Mouse (Mus musculus): ENCODE measurements around the gene Tas2r143. TPM values are rescaled to one million over a fixed set of nuclear protein-coding genes. Genes with fewer than 3 reads are reported as not detected.

Tas2r143 gene
- polyA plus RNA-seq, 1 experiment from 2014 or later: not detected

DNA sequence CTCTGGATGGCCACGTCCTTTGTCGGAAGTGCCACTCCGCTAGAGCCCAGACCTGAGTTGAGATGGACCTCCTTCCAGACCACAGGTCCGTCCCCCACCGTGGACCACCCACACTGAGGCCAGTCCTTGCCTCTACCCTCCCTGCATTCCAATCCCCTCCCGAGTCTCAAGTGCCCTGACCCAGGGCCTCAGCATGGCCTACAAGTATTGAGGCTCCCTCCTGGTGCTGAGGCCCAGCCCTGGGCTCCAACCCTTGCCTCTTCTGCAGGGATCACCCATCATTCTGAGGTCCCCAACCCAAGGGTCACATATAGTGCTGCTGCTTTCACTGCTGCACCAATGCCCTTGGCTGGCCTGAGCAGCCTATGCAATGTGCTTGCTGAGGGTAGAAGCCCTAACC lies 42.1 kb upstream of the Tas2r143 start:
- ATAC-seq (no peak), DNase-seq (ENCODE audit: low read depth, low spot score) (no peak)
- ChIA-PET CTCF (interaction anchor here (0.9 kb wide), 1 partner anchor 14 kb away, joined by 3 read pairs; no protein-coding TSS in a partner anchor), POLR2A (no interaction called here)
- no peak for TF ChIP-seq CTCF (IDR thresholded peaks at IDR 0.05)
- in situ Hi-C loops (cut with MboI; ENCODE audit: low pct_unique_long_range_greater_than_20kb): no loop called here
- no peaks in the 10 kb centered on the region for H3K27me3 ChIP-seq

DNA sequence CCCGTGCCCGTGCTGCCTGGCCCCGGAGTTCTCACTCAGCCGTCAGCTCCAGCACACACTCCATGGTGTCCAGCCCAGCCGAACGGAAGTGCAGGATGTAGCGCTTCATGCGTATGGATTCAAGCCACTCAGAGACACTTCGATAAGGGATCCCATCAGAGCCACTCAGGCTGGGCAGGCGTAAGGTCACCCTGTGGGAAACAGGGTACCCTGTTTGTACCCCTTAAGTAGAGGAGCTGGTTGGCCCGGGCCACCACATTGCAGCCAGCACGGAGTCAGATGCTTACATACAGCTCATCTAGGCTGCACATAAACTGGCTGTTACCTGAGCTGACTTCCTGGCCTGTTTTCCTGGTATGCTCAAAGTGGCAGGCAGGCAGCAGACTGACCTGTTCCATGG lies 41.1 kb upstream of the Tas2r143 start:
- TF ChIP-seq CTCF (IDR thresholded peaks at IDR 0.05): no peak
- in situ Hi-C loops (cut with MboI; ENCODE audit: low pct_unique_long_range_greater_than_20kb): no loop called here
- DNase-seq (ENCODE audit: low read depth, low spot score) (no peak), ATAC-seq (no peak)
- no peaks in the 10 kb centered on the region for H3K27me3 ChIP-seq
- POLR2A ChIA-PET: no interaction called here
- CTCF ChIA-PET: interaction anchor here (1.7 kb wide), 1 partner anchor 15 kb away, joined by 3 read pairs; no protein-coding TSS in a partner anchor

DNA sequence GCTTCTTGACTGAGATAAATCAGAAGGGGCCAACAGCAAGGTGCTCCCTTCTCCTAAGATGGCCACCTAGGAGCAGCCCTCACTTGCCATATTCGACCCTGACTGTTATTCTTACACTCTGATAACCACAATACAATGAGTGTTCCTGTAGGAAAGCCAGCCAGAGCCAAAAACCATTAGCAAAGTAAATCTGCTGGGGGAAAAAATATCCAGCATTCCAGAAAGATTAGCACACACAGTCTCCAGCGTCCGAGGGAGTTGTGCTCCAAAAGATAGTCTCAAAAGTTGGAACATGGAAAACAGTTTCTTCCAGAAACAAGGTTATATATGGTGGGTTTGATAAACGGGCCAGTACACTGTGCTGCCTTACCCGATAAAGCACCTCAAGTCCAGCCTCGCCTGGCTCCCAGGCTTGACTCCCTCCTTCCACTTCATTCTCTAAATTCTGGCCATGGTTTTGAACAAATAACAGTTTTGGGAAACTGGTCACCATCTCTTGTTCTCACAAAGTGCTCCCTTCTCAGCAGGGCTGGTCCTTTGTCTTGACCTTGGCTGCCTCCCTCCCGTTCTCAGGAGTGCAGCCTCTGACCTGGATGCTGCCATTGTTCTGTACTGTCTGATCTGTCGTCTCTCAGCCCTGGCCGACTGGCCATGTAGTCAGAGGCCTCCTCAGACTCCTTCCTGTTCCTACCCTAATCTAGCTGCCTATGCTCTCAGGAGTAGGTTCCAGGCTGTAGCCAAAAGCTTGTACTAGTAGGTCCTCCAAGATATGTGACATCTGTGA lies 40.5 kb upstream of the Tas2r143 start:
- POLR2A ChIA-PET: interaction anchor here (1.7 kb wide), 1 partner anchor 7 kb away, joined by 5 read pairs; no protein-coding TSS in a partner anchor

DNA sequence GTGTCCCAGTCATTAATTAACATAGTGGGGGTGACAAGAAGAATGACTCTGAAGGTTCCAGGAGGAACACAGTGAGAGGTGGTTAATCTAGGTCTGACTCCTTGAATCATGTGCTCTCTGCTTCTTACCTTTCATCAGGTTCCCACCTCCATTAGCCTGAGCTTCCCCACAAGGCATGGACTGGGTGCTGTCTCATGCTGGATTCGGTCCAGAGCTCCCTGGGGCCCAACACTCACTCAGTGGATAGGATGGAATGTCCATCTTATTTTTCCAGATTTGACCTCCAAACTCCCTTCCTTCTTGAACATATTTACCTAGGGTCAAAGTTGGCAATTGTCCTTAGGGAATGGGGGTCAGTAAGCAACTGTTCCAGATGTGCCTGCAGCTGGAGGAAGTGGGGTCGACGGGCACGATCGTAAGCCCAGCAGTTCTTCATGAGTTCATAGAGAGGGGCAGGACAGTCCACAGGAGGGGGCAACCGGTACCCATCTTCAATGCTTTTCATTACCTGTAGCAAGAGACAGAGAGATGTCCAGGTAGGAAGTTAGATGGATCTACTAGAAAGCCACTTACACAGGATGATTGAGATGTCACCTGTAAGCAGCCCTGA lies 39.7 kb upstream of the Tas2r143 start:
- H3K27me3 ChIP-seq: no peaks in the 10 kb centered on the region
- ChIA-PET CTCF (interaction anchor here (0.6 to 1.7 kb wide), 2 partner anchors 12 to 13 kb away, joined by 3 to 4 read pairs; no protein-coding TSS in a partner anchor), POLR2A (interaction anchor here (1.0 to 1.7 kb wide), 2 partner anchors 8 to 12 kb away, joined by 4 to 5 read pairs; no protein-coding TSS in a partner anchor)
- no peak for ATAC-seq
- in situ Hi-C loops (cut with MboI; ENCODE audit: low pct_unique_long_range_greater_than_20kb): no loop called here
- TF ChIP-seq CTCF (IDR thresholded peaks at IDR 0.05): no peak
- no peak for DNase-seq (ENCODE audit: low read depth, low spot score)

More for the DNA sequence above, 40.5 kb upstream of the Tas2r143 start:
- DNase-seq (ENCODE audit: low read depth, low spot score) (no peak), ATAC-seq (peak; percentile 27)
- H3K27me3 ChIP-seq: no peaks in the 10 kb centered on the region
- CTCF ChIA-PET: interaction anchor here (1.7 kb wide), 1 partner anchor 14 kb away, joined by 3 read pairs; no protein-coding TSS in a partner anchor
- TF ChIP-seq CTCF (IDR thresholded peaks at IDR 0.05): no peak
- in situ Hi-C loops (cut with MboI; ENCODE audit: low pct_unique_long_range_greater_than_20kb): no loop called here

DNA sequence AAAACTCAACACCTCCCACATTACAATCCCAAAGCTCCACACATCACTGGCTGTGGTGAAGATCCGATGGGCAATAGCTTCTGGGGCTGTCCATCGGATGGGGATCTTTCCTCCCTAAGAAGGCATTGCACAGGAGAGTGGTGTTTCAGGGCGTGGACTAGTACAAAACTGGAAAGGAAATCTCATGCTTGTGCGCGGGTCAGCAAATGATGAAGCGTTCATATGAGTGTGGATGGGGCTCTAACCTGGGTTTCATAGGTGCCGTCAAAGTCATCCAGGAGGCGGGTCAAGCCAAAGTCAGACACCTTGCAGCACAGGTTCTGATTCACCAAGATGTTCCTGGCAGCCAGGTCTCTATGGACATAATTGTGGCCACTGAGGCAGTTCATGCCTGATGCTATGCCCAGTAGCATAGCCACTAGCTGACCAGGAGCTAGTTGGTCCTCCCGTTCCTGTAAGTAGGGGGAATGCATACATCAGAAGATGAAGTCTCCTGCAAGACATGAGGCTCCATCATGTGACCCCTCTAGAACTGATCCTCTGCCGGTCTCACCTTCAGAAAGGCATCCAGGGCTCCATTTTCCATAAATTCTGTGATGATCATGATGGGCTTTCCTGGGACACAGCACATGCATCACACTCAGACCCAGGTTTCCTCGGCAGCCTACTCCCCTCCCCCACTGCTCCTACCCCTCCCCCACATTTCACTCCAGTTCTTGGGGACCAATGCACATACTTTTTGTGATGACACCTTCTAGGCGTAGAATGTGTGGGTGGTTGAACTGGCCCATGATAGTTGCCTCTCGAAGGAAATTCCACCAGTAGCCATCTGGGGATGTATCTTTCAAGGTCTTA lies 38.8 kb upstream of the Tas2r143 start:
- TF ChIP-seq CTCF (IDR thresholded peaks at IDR 0.05): no peak
- no peaks in the 10 kb centered on the region for H3K27me3 ChIP-seq
- in situ Hi-C loops (cut with MboI; ENCODE audit: low pct_unique_long_range_greater_than_20kb): no loop called here
- no peak for ATAC-seq
- ChIA-PET CTCF (interaction anchor here (1.6 kb wide), 1 partner anchor 13 kb away, joined by 5 read pairs; no protein-coding TSS in a partner anchor), POLR2A (interaction anchor here (0.9 to 1.7 kb wide), 5 partner anchors 9 to 64 kb away, joined by 3 to 5 read pairs (median 4); no protein-coding TSS in a partner anchor)
- DNase-seq (ENCODE audit: low read depth, low spot score): no peak

DNA sequence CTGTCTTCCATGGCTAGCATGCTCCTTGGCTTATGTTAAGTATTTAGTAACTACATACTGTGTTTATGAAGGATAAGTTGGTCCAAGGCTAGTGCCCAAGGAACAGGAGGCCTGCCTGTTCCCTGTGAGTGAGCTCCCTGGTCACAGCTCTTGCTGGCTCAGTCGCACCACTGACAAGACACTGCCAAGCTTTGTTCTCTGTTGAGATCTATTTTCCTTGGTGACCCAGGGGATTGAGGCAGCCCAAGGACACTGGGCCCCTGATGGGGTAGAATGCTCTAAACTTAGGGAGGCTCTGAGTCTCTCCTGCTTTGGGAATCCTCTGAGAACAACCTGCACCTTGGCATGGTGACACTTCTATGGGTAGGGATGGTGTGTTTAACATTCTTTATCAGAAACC lies 38.0 kb upstream of the Tas2r143 start:
- POLR2A ChIA-PET: interaction anchor here (0.6 to 1.2 kb wide), 4 partner anchors 10 to 65 kb away, joined by 3 to 4 read pairs (median 4); no protein-coding TSS in a partner anchor
- ATAC-seq (peak; percentile 11), DNase-seq (ENCODE audit: low read depth, low spot score) (no peak)
- H3K27me3 ChIP-seq: no peaks in the 10 kb centered on the region
- CTCF ChIA-PET: interaction anchor here (1.2 to 2.1 kb wide), 3 partner anchors 14 to 19 kb away, joined by 3 to 5 read pairs (median 5); no protein-coding TSS in a partner anchor
- in situ Hi-C loops (cut with MboI; ENCODE audit: low pct_unique_long_range_greater_than_20kb): no loop called here
- TF ChIP-seq CTCF (IDR thresholded peaks at IDR 0.05): no peak

DNA sequence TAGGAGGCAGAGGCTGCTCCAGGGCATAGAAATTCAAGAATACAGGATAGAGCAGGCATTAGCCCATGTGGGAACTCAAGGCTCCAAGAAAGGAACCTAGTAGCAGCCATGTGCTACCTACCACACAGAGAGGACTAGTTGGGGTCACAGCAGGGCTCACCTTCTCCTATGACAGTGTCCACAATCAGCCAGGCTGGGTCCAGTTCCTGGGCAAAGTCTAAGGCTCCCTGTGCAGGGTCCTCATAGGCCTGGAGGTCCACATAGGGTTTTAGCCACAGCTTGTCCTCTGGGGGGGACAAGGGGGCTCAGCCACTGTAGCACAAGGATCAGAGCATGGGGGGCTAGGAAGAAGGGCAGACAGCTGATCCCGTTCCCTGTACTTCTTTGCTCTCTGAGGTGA lies 37.5 kb upstream of the Tas2r143 start:
- ATAC-seq (no peak), DNase-seq (ENCODE audit: low read depth, low spot score) (no peak)
- no peak for TF ChIP-seq CTCF (IDR thresholded peaks at IDR 0.05)
- ChIA-PET CTCF (interaction anchor here (1.2 to 2.1 kb wide), 4 partner anchors 10 to 18 kb away, joined by 3 to 7 read pairs (median 5); partner anchors contain the start of gene Epha1), POLR2A (interaction anchor here (0.6 to 1.2 kb wide), 5 partner anchors 8 to 65 kb away, joined by 3 to 4 read pairs (median 4); no protein-coding TSS in a partner anchor)
- in situ Hi-C loops (cut with MboI; ENCODE audit: low pct_unique_long_range_greater_than_20kb): no loop called here
- H3K27me3 ChIP-seq: no peaks in the 10 kb centered on the region

DNA sequence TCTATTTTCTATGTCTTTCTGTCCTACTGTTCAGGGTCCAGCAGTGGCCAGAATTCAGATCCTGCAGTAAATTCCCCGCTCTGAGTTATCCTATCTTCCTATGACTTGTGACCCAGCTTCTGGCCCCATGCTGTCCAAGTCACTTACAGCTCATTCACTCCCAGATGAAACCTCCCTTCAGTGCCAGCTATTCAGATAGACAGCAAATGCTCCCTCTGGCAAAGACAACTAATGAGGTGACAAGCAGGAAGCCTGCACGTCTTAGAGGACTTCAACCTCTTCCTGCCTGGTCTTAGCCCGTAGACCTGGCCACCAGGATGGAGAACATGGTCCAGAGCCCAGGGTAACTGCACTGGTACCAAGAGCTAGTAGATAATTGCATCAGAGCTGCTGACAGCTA lies 37.1 kb upstream of the Tas2r143 start:
- in situ Hi-C loops (cut with MboI; ENCODE audit: low pct_unique_long_range_greater_than_20kb): no loop called here
- TF ChIP-seq CTCF (IDR thresholded peaks at IDR 0.05): no peak
- ATAC-seq: no peak
- DNase-seq (ENCODE audit: low read depth, low spot score): no peak
- CTCF ChIA-PET: interaction anchor here (1.2 to 2.1 kb wide), 3 partner anchors 10 to 18 kb away, joined by 3 to 7 read pairs (median 5); partner anchors contain the start of gene Epha1
- no peaks in the 10 kb centered on the region for H3K27me3 ChIP-seq
- POLR2A ChIA-PET: interaction anchor here (1.1 to 1.2 kb wide), 3 partner anchors 8 to 14 kb away, joined by 3 to 6 read pairs (median 4); no protein-coding TSS in a partner anchor

DNA sequence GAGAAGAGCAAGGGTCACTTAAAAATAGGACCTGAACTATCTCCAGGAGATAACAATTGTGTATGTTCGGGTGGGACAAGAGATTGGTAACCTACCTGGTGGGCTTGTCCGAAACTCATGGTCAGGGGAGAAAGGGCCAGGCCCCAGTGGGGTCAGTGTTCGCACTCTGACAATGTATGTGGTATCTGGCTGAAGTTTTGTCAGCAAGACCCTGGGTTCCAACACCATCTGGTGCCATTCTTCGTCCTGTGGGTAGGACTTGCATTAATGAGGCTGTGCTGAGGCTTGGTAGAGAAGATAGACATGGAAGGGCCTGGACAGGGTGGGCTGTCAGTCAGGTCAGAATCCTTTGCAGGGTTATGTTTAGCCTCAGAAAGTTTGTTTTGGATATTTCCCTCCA lies 36.0 kb upstream of the Tas2r143 start:
- ATAC-seq (no peak), DNase-seq (ENCODE audit: low read depth, low spot score) (no peak)
- CTCF ChIA-PET: interaction anchor here (1.3 to 2.1 kb wide), 3 partner anchors 9 to 17 kb away, joined by 4 to 7 read pairs (median 5); partner anchors contain the start of gene Epha1
- no peaks in the 10 kb centered on the region for H3K27me3 ChIP-seq
- POLR2A ChIA-PET: interaction anchor here (1.2 to 1.3 kb wide), 2 partner anchors 11 to 14 kb away, joined by 3 to 6 read pairs; no protein-coding TSS in a partner anchor
- no peak for TF ChIP-seq CTCF (IDR thresholded peaks at IDR 0.05)
- in situ Hi-C loops (cut with MboI; ENCODE audit: low pct_unique_long_range_greater_than_20kb): no loop called here
